Mouse (Mus musculus): ENCODE data around the gene Kcnj8.

DNA sequence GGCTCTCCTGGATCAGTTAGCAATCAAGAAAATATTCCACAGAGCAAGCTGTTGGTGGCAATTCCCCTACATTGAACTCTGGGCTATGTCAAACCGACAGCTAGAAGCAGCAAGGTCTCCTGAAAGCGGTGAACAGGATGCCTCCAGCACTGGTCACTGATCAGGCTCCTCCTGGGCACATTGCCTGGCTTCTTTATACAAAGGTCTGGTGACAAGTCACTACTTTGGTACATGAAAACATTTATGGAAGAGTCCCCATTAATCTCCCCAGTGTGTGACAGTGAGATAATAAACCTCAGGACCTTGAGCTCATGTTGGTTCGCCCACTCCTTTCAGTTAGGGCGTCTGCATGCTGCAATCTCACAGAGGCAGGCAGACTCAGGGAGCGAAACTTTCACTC is 41.0 kb downstream of the Kcnj8 start:
- TF ChIP-seq POLR2A (IDR thresholded peaks at IDR 0.05; ENCODE audit: insufficient read depth, low read length) (no peak), CTCF (IDR thresholded peaks at IDR 0.05; ENCODE audit: low read depth, low read length) (no peak), EP300 (IDR thresholded peaks at IDR 0.05; ENCODE audit: insufficient read depth, low read depth, low read length) (no peak)
